Mouse (Mus musculus) adrenal gland, postnatal 4 days (tissue): Measurements from ENCODE around the gene Adam33. TPM values are rescaled to one million over a fixed set of nuclear protein-coding genes. Genes with fewer than 3 reads are reported as not detected.

Experiments used
- DNase-seq, 2 experiments: peaks; one replicate each; pipeline ENCODE4 v3.0.0; 2021 to 2022; ENCODE audit warnings: low spot score in 2 of 2, mixed read lengths in 2 of 2
- microRNA-seq: library from miRNA; unstranded; fragments of <30 nt; microRNA quantifications from one replicate; pipeline ENCODE4 v1.2.0, GENCODE M21; 2021
- total RNA-seq, 2 experiments: library from RNA; stranded (reverse); gene quantifications; 2 replicates each; pipeline ENCODE4 v1.2.3; 2021

The Adam33 gene
- total RNA-seq, 2 experiments from 2014 or later = 5.6 to 6.8 TPM

GRCm38 (mm10) chr2:131030998-131031397 is 32.6 kb downstream of the Adam33 start:
- DNase-seq = no peak

- DNase-seq = no peak
Measured at GRCm38 (mm10) chr2:131030561-131030960, 33.1 kb downstream of the Adam33 start.

- DNase-seq = no peak
Measured at GRCm38 (mm10) chr2:131029065-131029935, 34.3 kb downstream of the Adam33 start.

- no peak for DNase-seq
Measured at GRCm38 (mm10) chr2:131026941-131027340, 36.7 kb downstream of the Adam33 start.

- DNase-seq = no peak
Measured at GRCm38 (mm10) chr2:131025230-131025629, 38.4 kb downstream of the Adam33 start.

GRCm38 (mm10) chr2:131010566-131010965 is 53.0 kb downstream of the Adam33 start:
- no peak for DNase-seq

GRCm38 (mm10) chr2:131009123-131009522 is 54.5 kb downstream of the Adam33 start:
- DNase-seq = no peak

Small RNAs within 50 kb of the gene (microRNA-seq; reads per million reads assigned to microRNA genes)
- not detected for gene Mir6973b

Other genes starting within 250 kb of the Adam33 start
- gene 4930402H24Rik, start 157.4 kb downstream of the Adam33 start, total RNA-seq = 10 to 100 TPM; 30.1 to 32.7 TPM
- gene Atrn, start 157.3 kb downstream of the Adam33 start, total RNA-seq = 10 to 100 TPM; 37.7 to 37.8 TPM
- gene Gfra4, start 20.7 kb downstream of the Adam33 start, total RNA-seq = 10 to 100 TPM; 10.1 to 11.4 TPM
- gene Siglec1, start 23.0 kb upstream of the Adam33 start, total RNA-seq = 1 to 10 TPM; 2.6 to 3.0 TPM
- 10 to 100 TPM; 20.7 to 23.0 TPM for gene Hspa12b, start 63.5 kb upstream of the Adam33 start, total RNA-seq
- gene Gm11037, start 69.7 kb upstream of the Adam33 start, total RNA-seq = not detected
- gene 1700037H04Rik, start 96.3 kb upstream of the Adam33 start, total RNA-seq = 10 to 100 TPM; 42.1 to 47.4 TPM
- 10 to 100 TPM; 81.8 to 84.8 TPM for gene Cenpb, start 116.3 kb upstream of the Adam33 start, total RNA-seq
- 10 to 100 TPM; 28.8 to 40.0 TPM for gene Cdc25b, start 123.1 kb upstream of the Adam33 start, total RNA-seq
- 1 to 10 TPM; 5.8 to 6.7 TPM for gene Spef1, start 123.5 kb upstream of the Adam33 start, total RNA-seq
- 10 to 100 TPM; 23.9 to 24.8 TPM for gene Ap5s1, start 143.3 kb upstream of the Adam33 start, total RNA-seq
- 10 to 100 TPM; 33.9 to 35.8 TPM for gene Mavs, start 170.2 kb upstream of the Adam33 start, total RNA-seq
- gene Pank2, start 198.7 kb upstream of the Adam33 start, total RNA-seq = 10 to 100 TPM; 60.4 to 69.5 TPM